Mouse (Mus musculus): Measurements from ENCODE around the gene Shmt1. TPM values are rescaled to one million over a fixed set of nuclear protein-coding genes. Genes with fewer than 3 reads are reported as not detected.

Gene Shmt1
- polyA plus RNA-seq, 1 experiment from 2014 or later, result 108 TPM

DNA sequence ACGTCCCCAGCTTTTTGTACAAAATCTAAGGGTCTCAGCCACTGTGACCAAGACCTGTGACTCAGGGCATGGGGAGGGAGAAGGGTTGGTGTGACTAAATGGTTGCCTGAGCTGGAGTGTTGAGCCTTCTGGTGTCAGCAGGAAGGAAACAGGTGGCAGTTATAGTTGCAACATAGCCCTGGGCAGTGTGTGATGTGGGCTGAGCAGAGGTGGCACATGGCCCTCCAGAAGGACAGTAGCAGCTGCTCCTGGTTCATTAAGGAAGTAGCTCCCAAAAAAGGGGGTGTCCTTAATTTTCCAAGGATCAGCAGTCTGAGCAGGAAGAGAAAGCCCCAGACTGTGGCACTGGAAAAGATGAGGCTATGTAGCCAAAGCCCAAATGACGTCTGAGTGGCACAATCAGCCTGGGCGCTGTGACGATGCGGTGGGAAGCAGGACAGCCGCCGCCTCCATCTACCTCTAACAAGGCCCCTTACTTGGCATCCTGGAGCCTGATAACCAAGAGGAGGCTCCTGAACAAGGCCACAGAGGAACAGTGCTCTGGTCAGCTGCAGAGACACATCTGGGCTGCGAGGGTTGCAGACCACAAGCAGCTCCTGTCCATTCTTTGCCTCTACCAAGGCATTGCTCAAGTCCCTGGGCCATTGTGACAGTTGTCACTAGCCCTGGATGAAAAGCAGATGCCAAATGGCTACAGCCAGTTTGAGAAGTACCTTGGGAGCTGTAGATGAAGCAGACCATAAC lies 27.2 kb downstream of the Shmt1 start:
- no peaks in the 10 kb centered on the region for H3K27me3 ChIP-seq (replicated peaks)
- H3K9me3 ChIP-seq, result no peaks in the 10 kb centered on the region
- H3K9ac ChIP-seq, result no peak overlapping the region
- peaks cover 49% of the 10 kb centered on the region for H3K36me3 ChIP-seq
- ATAC-seq, result no peak
- H3K4me3 ChIP-seq (replicated peaks), result no peak overlapping the region
- no peak overlapping the region for H3K27ac ChIP-seq
- no peak overlapping the region for H3K4me2 ChIP-seq (replicated peaks)
- 88% methylated on average over 8 of the region's 8 CpGs for WGBS
- peaks cover 26% of the 10 kb centered on the region for H3K4me1 ChIP-seq (replicated peaks)

DNA sequence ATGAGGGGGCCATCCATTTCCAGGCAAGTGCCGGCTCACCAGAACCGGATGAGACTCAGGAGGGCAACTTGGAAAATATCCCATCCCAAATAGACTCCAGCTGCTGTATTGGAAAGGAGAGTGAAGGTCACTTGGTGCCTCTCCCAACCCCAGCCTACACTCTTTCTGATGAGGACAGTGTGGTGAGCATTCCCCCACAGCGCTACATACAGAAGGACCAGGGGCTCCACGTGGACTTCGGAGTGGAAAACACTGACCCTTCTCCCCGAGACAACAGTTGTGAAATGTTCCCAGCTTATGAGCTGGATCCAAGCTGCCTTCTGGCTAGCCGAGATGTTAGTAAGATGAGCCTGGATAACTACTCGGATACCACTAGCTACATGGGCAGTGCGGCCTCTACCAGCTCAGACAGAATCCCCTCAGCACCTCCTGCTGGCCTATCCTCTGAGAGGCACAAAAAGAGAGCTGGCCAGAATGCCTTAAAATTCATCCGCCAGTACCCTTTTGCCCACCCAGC lies 31.8 kb downstream of the Shmt1 start:
- WGBS, result 88% methylated on average over 10 of the region's 10 CpGs
- ATAC-seq, result no peak
- H3K9me3 ChIP-seq, result no peaks in the 10 kb centered on the region
- H3K4me2 ChIP-seq (replicated peaks), result peak overlapping the region; percentile 81
- H3K4me1 ChIP-seq (replicated peaks), result peaks cover 52% of the 10 kb centered on the region
- no peaks in the 10 kb centered on the region for H3K27me3 ChIP-seq (replicated peaks)
- H3K36me3 ChIP-seq, result peaks cover 23% of the 10 kb centered on the region
- H3K9ac ChIP-seq, result peak overlapping the region; percentile 46
- H3K27ac ChIP-seq, result no peak overlapping the region
- peak overlapping the region; percentile 31 for H3K4me3 ChIP-seq (replicated peaks)

GRCm38 (mm10) chr11:60777801-60778370 lies 33.6 kb downstream of the Shmt1 start:
- Histone ChIP-seq H3K27ac (peak overlapping the region; percentile 76; the same call in 1 of the 2 replicates), H3K36me3 (peaks cover 12% of the 10 kb centered on the region; the same call in 1 of the 2 replicates), H3K4me3 (replicated peaks) (peak overlapping the region; percentile 64), H3K9ac (peak overlapping the region; percentile 80), H3K4me1 (replicated peaks) (peaks cover 52% of the 10 kb centered on the region), H3K9me3 (no peaks in the 10 kb centered on the region), H3K4me2 (replicated peaks) (peak overlapping the region; percentile 81), H3K27me3 (replicated peaks) (no peaks in the 10 kb centered on the region)
- no peak for ATAC-seq
- 24% methylated on average over 16 of the region's 16 CpGs for whole genome bisulfite sequencing

GRCm38 (mm10) chr11:60776829-60777740 lies 34.4 kb downstream of the Shmt1 start, which contains the start of the genes Top3a and Smcr8:
Top3a (minus strand) TSS chr11:60777365.
Smcr8 (plus strand) TSS chr11:60777524.
- peak; percentile 98 for ATAC-seq
- WGBS, result under 1% methylated on average over 62 of the region's 62 CpGs

GRCm38 (mm10) chr11:60776107-60776828 lies 35.2 kb downstream of the Shmt1 start:
- H3K27me3 ChIP-seq (replicated peaks), result no peaks in the 10 kb centered on the region
- H3K36me3 ChIP-seq, result peaks cover 12% of the 10 kb centered on the region; the same call in 1 of the 2 replicates
- peak overlapping the region; percentile 64 for H3K4me3 ChIP-seq (replicated peaks)
- WGBS, result 2% methylated on average over 17 of the region's 17 CpGs
- H3K4me2 ChIP-seq (replicated peaks), result peak overlapping the region; percentile 81
- peak overlapping the region; percentile 76 for H3K27ac ChIP-seq
- peaks cover 46% of the 10 kb centered on the region for H3K4me1 ChIP-seq (replicated peaks)
- peak overlapping the region; percentile 80 for H3K9ac ChIP-seq
- peak; percentile 11; the same call in 1 of the 2 replicates for ATAC-seq
- H3K9me3 ChIP-seq, result no peaks in the 10 kb centered on the region

More at GRCm38 (mm10) chr11:60776829-60777740, 34.4 kb downstream of the Shmt1 start, which contains the start of the genes Top3a and Smcr8:
- Histone ChIP-seq H3K27ac (peak within 1 kb of the TSS; percentile 76), H3K27me3 (replicated peaks) (no peaks in the 10 kb centered on the region), H3K4me3 (replicated peaks) (peak within 1 kb of the TSS; percentile 64), H3K36me3 (peaks cover 12% of the 10 kb centered on the region; the same call in 1 of the 2 replicates), H3K4me1 (replicated peaks) (peaks cover 52% of the 10 kb centered on the region), H3K9me3 (no peaks in the 10 kb centered on the region), H3K9ac (peak within 1 kb of the TSS; percentile 80), H3K4me2 (replicated peaks) (peak within 1 kb of the TSS; percentile 81)

- Histone ChIP-seq H3K36me3 (peaks cover 12% of the 10 kb centered on the region; the same call in 1 of the 2 replicates), H3K9ac (no peak overlapping the region), H3K27me3 (replicated peaks) (no peaks in the 10 kb centered on the region), H3K9me3 (no peaks in the 10 kb centered on the region), H3K4me2 (replicated peaks) (peak overlapping the region; percentile 81), H3K4me3 (replicated peaks) (peak overlapping the region; percentile 64; the same call in 1 of the 2 replicates), H3K27ac (no peak overlapping the region), H3K4me1 (replicated peaks) (peaks cover 40% of the 10 kb centered on the region)
- no peak for ATAC-seq
- WGBS, result 47% methylated on average over 6 of the region's 6 CpGs
Observed at GRCm38 (mm10) chr11:60775578-60775977, 35.9 kb downstream of the Shmt1 start.

- no peak overlapping the region for H3K4me3 ChIP-seq (replicated peaks)
- WGBS, result 52% methylated on average over 1 of the region's 1 CpGs
- no peaks in the 10 kb centered on the region for H3K27me3 ChIP-seq (replicated peaks)
- H3K4me1 ChIP-seq (replicated peaks), result peaks cover 32% of the 10 kb centered on the region
- H3K4me2 ChIP-seq (replicated peaks), result no peak overlapping the region; the same call in 1 of the 2 replicates
- no peak overlapping the region for H3K9ac ChIP-seq
- H3K9me3 ChIP-seq, result no peaks in the 10 kb centered on the region
- H3K36me3 ChIP-seq, result peaks cover 10% of the 10 kb centered on the region; the same call in 1 of the 2 replicates
- H3K27ac ChIP-seq, result no peak overlapping the region
- ATAC-seq, result no peak
Observed at GRCm38 (mm10) chr11:60774841-60775240, 36.7 kb downstream of the Shmt1 start.

DNA sequence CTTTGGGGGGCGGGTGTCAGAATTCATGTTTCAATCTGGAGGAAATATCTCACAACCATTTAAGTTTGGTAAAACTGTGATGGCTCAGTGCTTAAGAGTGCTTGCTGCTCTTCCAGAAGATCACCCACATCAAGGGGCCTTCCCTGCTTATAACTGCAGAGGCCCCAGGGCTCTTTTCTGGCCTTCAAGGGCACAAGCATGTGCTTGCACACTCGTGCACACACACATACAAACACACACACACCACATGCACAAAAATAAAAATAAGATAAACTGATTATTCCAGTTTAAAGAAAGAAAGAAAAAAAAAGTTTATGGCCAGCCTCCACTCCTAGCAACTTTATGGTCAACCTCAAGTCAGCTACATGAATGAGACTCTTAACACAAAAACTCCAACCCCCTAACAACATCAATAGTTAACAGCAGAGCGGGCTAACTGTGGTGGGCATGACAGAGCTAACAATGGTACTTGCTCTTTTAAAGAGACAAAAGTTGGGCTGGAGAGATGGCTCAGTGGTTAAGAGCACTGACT lies 37.3 kb downstream of the Shmt1 start:
- H3K27ac ChIP-seq, result no peak overlapping the region
- peaks cover 26% of the 10 kb centered on the region for H3K4me1 ChIP-seq (replicated peaks)
- no peaks in the 10 kb centered on the region for H3K9me3 ChIP-seq
- no peak overlapping the region for H3K4me3 ChIP-seq (replicated peaks)
- H3K9ac ChIP-seq, result no peak overlapping the region
- WGBS, result 89% methylated on average over 3 of the region's 3 CpGs
- no peak for ATAC-seq
- H3K27me3 ChIP-seq (replicated peaks), result no peaks in the 10 kb centered on the region
- no peak overlapping the region for H3K4me2 ChIP-seq (replicated peaks)
- H3K36me3 ChIP-seq, result 0 out of 2 replicates have a peak, but pooled peaks cover 4% of the 10 kb centered on the region

DNA sequence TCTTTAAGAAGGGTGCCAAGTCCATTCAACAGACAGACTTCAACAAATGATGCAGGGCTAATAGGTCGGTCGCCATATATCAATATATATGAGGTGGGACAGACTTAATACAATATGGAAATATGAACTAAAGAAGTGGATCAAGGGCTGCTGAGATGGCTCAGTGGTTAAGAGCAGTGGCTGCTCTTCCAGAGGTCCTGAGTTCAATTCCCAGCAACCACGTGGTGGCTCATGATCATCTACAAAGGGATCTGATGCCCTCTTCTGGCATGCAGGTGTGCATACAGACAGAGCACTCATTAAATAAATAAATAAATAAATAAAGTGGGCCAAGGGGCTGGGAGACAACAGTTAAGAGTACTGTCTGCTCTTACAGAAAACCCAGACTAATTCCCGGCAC lies 39.4 kb downstream of the Shmt1 start:
- no peaks in the 10 kb centered on the region for H3K9me3 ChIP-seq
- H3K4me3 ChIP-seq (replicated peaks), result no peak overlapping the region
- H3K36me3 ChIP-seq, result no peaks in the 10 kb centered on the region
- 83% methylated on average over 4 of the region's 4 CpGs for WGBS
- no peaks in the 10 kb centered on the region for H3K27me3 ChIP-seq (replicated peaks)
- H3K4me2 ChIP-seq (replicated peaks), result no peak overlapping the region
- no peak overlapping the region for H3K9ac ChIP-seq
- peaks cover 13% of the 10 kb centered on the region for H3K4me1 ChIP-seq (replicated peaks)
- no peak overlapping the region for H3K27ac ChIP-seq
- no peak for ATAC-seq

GRCm38 (mm10) chr11:60770776-60771175 lies 40.7 kb downstream of the Shmt1 start:
- Histone ChIP-seq H3K27ac (no peak overlapping the region), H3K9ac (no peak overlapping the region), H3K4me1 (replicated peaks) (peaks cover 10% of the 10 kb centered on the region), H3K36me3 (no peaks in the 10 kb centered on the region), H3K27me3 (replicated peaks) (no peaks in the 10 kb centered on the region), H3K4me3 (replicated peaks) (no peak overlapping the region), H3K4me2 (replicated peaks) (no peak overlapping the region), H3K9me3 (no peaks in the 10 kb centered on the region)
- ATAC-seq, result no peak
- 92% methylated on average over 3 of the region's 3 CpGs for WGBS

DNA sequence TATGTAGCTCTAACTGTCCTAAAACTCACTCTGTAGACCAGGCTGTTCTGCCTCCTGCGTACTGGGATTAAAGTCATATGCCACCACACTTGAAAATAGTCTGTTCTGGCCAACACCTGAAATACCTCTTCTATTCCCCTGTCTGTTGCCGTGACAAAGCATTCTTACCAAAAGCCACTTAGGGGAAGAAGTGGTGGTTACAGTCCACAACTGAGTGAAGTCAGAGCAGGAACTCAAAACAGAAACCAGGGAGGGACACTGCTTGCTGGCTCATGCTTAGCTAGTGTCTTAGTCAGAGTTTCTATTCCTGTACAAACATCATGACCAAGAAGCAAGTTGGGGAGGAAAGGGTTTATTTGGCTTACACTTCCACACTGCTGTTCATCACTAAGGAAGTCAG lies 42.2 kb downstream of the Shmt1 start:
- Histone ChIP-seq H3K36me3 (no peaks in the 10 kb centered on the region), H3K9me3 (no peaks in the 10 kb centered on the region), H3K27me3 (replicated peaks) (no peaks in the 10 kb centered on the region), H3K4me2 (replicated peaks) (no peak overlapping the region), H3K27ac (no peak overlapping the region), H3K4me1 (replicated peaks) (no peaks in the 10 kb centered on the region), H3K4me3 (replicated peaks) (no peak overlapping the region), H3K9ac (no peak overlapping the region)
- 87% methylated on average over 2 of the region's 2 CpGs for WGBS
- ATAC-seq, result no peak
